Mouse (Mus musculus): Measurements from ENCODE around the gene Il1f5. TPM values are rescaled to one million over a fixed set of nuclear protein-coding genes. Genes with fewer than 3 reads are reported as not detected.

Il1f5 gene
- total RNA-seq (2021) (not detected), polyA plus RNA-seq (2012; rRNA removed) (not detected in 2 replicates)
- long read RNA-seq: 0 reads

DNA sequence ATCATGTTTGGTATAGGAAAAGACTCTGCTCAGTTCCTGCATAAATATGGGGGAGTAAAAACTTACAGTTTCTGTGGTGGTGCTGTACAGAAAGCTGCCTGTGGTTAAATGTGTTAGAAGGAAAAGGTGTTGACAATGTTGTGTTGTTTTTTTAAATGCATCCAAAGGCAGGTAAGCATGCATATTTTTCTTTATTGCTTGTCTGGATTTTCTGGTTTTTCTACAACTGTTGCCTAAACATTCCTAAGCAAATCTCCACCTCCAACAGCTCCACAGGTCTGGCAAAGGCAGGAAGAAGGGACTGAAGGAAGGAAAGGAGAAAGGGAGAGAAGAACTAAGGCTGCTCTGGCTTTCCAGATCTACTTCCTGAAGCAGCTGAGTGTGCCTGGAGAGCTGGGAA lies at the start of gene Il1f5:
Il1f5 (plus strand) TSS at position 301 of the 400 bp plus-strand sequence.
- H3K9ac ChIP-seq (ENCODE audit: low read depth, low read length): no peak within 1 kb of the TSS
- no peaks in the 10 kb centered on the region for H3K27me3 ChIP-seq (ENCODE audit: control insufficient read depth, insufficient read depth, low read length)
- intact Hi-C loops (cut with DNase I): no loop called here
- H3K79me2 ChIP-seq (replicated peaks; ENCODE audit: control insufficient read depth, insufficient read depth, low read length): no peaks in the 10 kb centered on the region
- TF ChIP-seq EP300 (IDR thresholded peaks at IDR 0.05; ENCODE audit: insufficient read depth, low read depth, low read length): no peak
- TF ChIP-seq POLR2A (IDR thresholded peaks at IDR 0.05; ENCODE audit: insufficient read depth, low read depth, low read length): no peak
- TF ChIP-seq CTCF (IDR thresholded peaks at IDR 0.05): no peak
- H3K27ac ChIP-seq: no peak within 1 kb of the TSS
- H3K4me3 ChIP-seq: no peak within 1 kb of the TSS
- H3K4me1 ChIP-seq (ENCODE audit: control insufficient read depth, insufficient read depth, low read length): no peaks in the 10 kb centered on the region
- DNase-seq: no peak
- H3K36me3 ChIP-seq (ENCODE audit: control insufficient read depth, insufficient read depth, low read length): no peaks in the 10 kb centered on the region

DNA sequence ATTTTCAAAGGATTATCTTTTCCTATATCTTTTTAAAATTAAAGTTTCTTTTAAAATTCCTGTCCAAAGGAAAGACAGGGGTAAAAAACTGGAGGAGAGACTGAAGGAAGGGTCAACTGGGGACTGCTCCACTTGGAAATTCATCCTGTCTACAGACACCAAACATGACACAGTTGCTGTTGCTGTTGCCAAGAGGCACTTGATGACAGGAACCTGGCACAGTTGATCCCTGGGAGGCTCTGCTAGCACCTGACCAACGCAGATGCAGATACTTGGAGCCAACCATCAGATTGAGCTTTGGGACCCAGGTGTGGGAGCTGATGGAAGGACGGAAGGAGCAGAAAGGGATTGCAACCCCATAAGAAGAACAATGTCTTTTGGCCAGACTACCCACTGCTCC lies 49.6 kb upstream of the Il1f5 start:
- H3K4me3 ChIP-seq: no peak overlapping the region
- no peak overlapping the region for H3K9ac ChIP-seq (ENCODE audit: low read depth, low read length)
- no peak overlapping the region for H3K27ac ChIP-seq
- no peaks in the 10 kb centered on the region for H3K36me3 ChIP-seq (ENCODE audit: control insufficient read depth, insufficient read depth, low read length)
- peak; percentile 9 to 18 for DNase-seq
- no peaks in the 10 kb centered on the region for H3K27me3 ChIP-seq (ENCODE audit: control insufficient read depth, insufficient read depth, low read length)
- 43% methylated on average over 2 of the region's 2 CpGs for WGBS
- H3K79me2 ChIP-seq (replicated peaks; ENCODE audit: control insufficient read depth, insufficient read depth, low read length): no peaks in the 10 kb centered on the region
- TF ChIP-seq EP300 (IDR thresholded peaks at IDR 0.05; ENCODE audit: insufficient read depth, low read depth, low read length): no peak
- no peak for TF ChIP-seq POLR2A (IDR thresholded peaks at IDR 0.05; ENCODE audit: insufficient read depth, low read depth, low read length)
- TF ChIP-seq CTCF (IDR thresholded peaks at IDR 0.05): no peak
- no peaks in the 10 kb centered on the region for H3K4me1 ChIP-seq (ENCODE audit: control insufficient read depth, insufficient read depth, low read length)
- intact Hi-C loops (cut with DNase I): no loop called here

DNA sequence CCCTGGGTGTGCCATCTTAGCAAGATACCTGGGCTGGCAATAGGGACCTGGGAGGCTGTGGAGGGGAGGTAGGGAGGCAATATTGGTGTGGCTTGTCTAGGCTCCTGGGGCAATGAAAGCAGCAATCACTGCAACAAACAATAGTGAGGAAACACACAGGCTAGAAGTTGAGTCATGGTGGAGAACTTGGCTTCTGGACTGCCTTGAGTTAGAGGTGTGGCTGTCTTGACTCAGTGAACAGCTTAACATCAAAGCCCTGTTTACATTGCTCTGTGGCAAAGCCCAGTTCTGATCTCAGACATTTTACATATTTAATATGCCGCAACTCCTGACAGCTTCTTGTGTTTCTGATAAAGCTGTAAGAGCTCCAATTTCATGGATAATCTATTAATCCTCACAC lies 9.3 kb upstream of the Il1f5 start:
- no peak overlapping the region for H3K4me3 ChIP-seq
- H3K36me3 ChIP-seq (ENCODE audit: control insufficient read depth, insufficient read depth, low read length): no peaks in the 10 kb centered on the region
- DNase-seq: no peak
- H3K79me2 ChIP-seq (replicated peaks; ENCODE audit: control insufficient read depth, insufficient read depth, low read length): no peaks in the 10 kb centered on the region
- H3K9ac ChIP-seq (ENCODE audit: low read depth, low read length): no peak overlapping the region
- H3K27ac ChIP-seq: no peak overlapping the region
- no peaks in the 10 kb centered on the region for H3K4me1 ChIP-seq (ENCODE audit: control insufficient read depth, insufficient read depth, low read length)
- no peaks in the 10 kb centered on the region for H3K27me3 ChIP-seq (ENCODE audit: control insufficient read depth, insufficient read depth, low read length)
- intact Hi-C loops (cut with DNase I): no loop called here
- TF ChIP-seq CTCF (IDR thresholded peaks at IDR 0.05) (no peak), EP300 (IDR thresholded peaks at IDR 0.05; ENCODE audit: insufficient read depth, low read depth, low read length) (no peak), POLR2A (IDR thresholded peaks at IDR 0.05; ENCODE audit: insufficient read depth, low read depth, low read length) (no peak)
- 87% methylated on average over 1 of the region's 1 CpGs for WGBS

DNA sequence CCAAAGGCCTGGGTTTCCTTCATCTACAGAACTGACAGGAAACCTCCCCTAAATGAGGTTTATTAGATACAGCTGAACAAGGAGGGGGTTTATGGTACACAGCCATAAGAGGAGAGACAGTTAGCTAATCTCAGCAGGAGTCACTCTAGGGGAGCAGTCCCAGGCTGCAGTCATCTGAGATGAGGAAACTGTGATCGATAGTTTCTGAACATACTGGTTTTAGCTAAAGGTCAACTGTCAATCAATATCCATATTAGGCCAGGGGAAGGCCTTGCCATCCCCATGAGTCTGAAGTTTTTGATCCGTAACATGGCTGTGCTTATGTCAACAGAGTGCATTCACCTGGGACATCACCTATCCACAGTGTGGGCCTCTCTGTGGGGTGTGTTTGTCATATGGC lies 3.1 kb upstream of the Il1f5 start:
- WGBS: 74% methylated on average over 2 of the region's 2 CpGs
- no peak overlapping the region for H3K9ac ChIP-seq (ENCODE audit: low read depth, low read length)
- TF ChIP-seq CTCF (IDR thresholded peaks at IDR 0.05): no peak
- no peak for TF ChIP-seq EP300 (IDR thresholded peaks at IDR 0.05; ENCODE audit: insufficient read depth, low read depth, low read length)
- no peak for TF ChIP-seq POLR2A (IDR thresholded peaks at IDR 0.05; ENCODE audit: insufficient read depth, low read depth, low read length)
- no peaks in the 10 kb centered on the region for H3K4me1 ChIP-seq (ENCODE audit: control insufficient read depth, insufficient read depth, low read length)
- intact Hi-C loops (cut with DNase I): no loop called here
- no peaks in the 10 kb centered on the region for H3K36me3 ChIP-seq (ENCODE audit: control insufficient read depth, insufficient read depth, low read length)
- H3K4me3 ChIP-seq: no peak overlapping the region
- no peak for DNase-seq
- no peaks in the 10 kb centered on the region for H3K27me3 ChIP-seq (ENCODE audit: control insufficient read depth, insufficient read depth, low read length)
- H3K79me2 ChIP-seq (replicated peaks; ENCODE audit: control insufficient read depth, insufficient read depth, low read length): no peaks in the 10 kb centered on the region
- H3K27ac ChIP-seq: no peak overlapping the region

DNA sequence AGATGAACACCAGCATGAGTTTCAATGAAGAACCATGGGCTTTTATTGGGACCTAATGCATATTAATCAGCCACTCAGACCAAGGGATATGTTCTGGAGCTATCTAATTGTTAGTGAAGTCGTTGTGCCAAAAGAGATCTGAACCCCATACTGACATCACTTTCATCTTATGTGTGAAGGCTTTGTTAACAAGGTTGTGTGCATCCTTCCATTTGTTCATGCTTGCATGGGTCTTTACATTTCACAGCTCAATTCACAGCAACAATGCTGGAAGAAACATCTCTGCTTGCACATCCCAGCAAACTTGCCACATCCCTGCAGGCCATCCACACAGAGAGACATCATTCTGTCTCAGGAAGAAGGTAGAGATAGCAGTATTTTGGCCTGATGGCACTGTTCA lies 1.6 kb upstream of the Il1f5 start:
- TF ChIP-seq POLR2A (IDR thresholded peaks at IDR 0.05; ENCODE audit: insufficient read depth, low read depth, low read length) (no peak), EP300 (IDR thresholded peaks at IDR 0.05; ENCODE audit: insufficient read depth, low read depth, low read length) (no peak), CTCF (IDR thresholded peaks at IDR 0.05) (no peak)
- intact Hi-C loops (cut with DNase I): no loop called here
- Histone ChIP-seq H3K36me3 (ENCODE audit: control insufficient read depth, insufficient read depth, low read length) (no peaks in the 10 kb centered on the region), H3K9ac (ENCODE audit: low read depth, low read length) (no peak overlapping the region), H3K27ac (no peak overlapping the region), H3K79me2 (replicated peaks; ENCODE audit: control insufficient read depth, insufficient read depth, low read length) (no peaks in the 10 kb centered on the region), H3K4me1 (ENCODE audit: control insufficient read depth, insufficient read depth, low read length) (no peaks in the 10 kb centered on the region), H3K4me3 (no peak overlapping the region), H3K27me3 (ENCODE audit: control insufficient read depth, insufficient read depth, low read length) (no peaks in the 10 kb centered on the region)
- no peak for DNase-seq
- WGBS: 37% methylated on average over 1 of the region's 1 CpGs

DNA sequence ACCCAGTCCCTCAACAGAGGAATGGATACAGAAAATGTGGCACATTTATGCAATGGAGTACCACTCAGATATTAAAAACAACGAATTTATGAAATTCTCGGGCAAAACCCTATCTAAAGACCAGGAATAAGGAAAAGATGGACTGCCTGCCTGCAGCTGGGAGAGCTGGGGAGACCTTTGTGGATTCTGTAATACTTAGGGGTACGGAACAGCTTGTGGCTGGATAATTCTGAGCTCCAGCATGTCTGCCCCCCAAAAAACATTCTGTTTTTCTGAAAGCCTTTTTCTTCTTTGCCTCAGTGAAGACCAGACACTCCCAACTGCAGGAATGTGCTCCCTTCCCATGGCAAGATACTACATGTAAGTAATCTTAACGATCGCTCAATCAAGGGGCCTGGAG lies 14.1 kb downstream of the Il1f5 start, which contains the start of gene Il1f10:
Il1f10 (plus strand) TSS at position 301 of the 400 bp plus-strand sequence.
- Histone ChIP-seq H3K27ac (no peak within 1 kb of the TSS), H3K79me2 (replicated peaks; ENCODE audit: control insufficient read depth, insufficient read depth, low read length) (no peaks in the 10 kb centered on the region), H3K36me3 (ENCODE audit: control insufficient read depth, insufficient read depth, low read length) (no peaks in the 10 kb centered on the region), H3K4me1 (ENCODE audit: control insufficient read depth, insufficient read depth, low read length) (no peaks in the 10 kb centered on the region), H3K4me3 (no peak within 1 kb of the TSS), H3K27me3 (ENCODE audit: control insufficient read depth, insufficient read depth, low read length) (no peaks in the 10 kb centered on the region), H3K9ac (ENCODE audit: low read depth, low read length) (no peak within 1 kb of the TSS)
- TF ChIP-seq EP300 (IDR thresholded peaks at IDR 0.05; ENCODE audit: insufficient read depth, low read depth, low read length) (no peak), POLR2A (IDR thresholded peaks at IDR 0.05; ENCODE audit: insufficient read depth, low read depth, low read length) (no peak), CTCF (IDR thresholded peaks at IDR 0.05) (no peak)
- no peak for DNase-seq
- WGBS: 68% methylated on average over 5 of the region's 5 CpGs
- intact Hi-C loops (cut with DNase I): no loop called here

All from heart, adult 2 months (tissue).